Mouse (Mus musculus) adrenal gland (tissue): ENCODE measurements around the gene Svbp.

Experiments
- intact Hi-C: fragments of 180-260 bp; cut with DNase I; formaldehyde crosslinking; loops from one replicate; pipeline ENCODE4 v1.15.1; 2025
- long read RNA-seq, 2 experiments: library from polyadenylated mRNA; unstranded; transcript quantifications; one replicate each; pipeline ENCODE4 v2.0.0; 2020; ENCODE audit warnings: borderline replicate concordance in 1 of 2; ENCODE audit not compliant: insufficient replicate concordance in 1 of 2

The Svbp gene
- long read RNA-seq, experiment 1, transcript Svbp-201 (3 exons, 733 nt) = major isoform, 31 of 33 reads
- long read RNA-seq, experiment 1, partial matches to known transcripts = 0 of 33 reads
- long read RNA-seq, experiment 1, other reads (novel, unspliced or antisense) = 1 of 33 reads
- long read RNA-seq, experiment 2, transcript Svbp-201 (3 exons, 733 nt) = major isoform, 31 of 32 reads
- long read RNA-seq, experiment 2, partial matches to known transcripts = 0 of 32 reads
- long read RNA-seq, experiment 2, other reads (novel, unspliced or antisense) = 1 of 32 reads

DNA sequence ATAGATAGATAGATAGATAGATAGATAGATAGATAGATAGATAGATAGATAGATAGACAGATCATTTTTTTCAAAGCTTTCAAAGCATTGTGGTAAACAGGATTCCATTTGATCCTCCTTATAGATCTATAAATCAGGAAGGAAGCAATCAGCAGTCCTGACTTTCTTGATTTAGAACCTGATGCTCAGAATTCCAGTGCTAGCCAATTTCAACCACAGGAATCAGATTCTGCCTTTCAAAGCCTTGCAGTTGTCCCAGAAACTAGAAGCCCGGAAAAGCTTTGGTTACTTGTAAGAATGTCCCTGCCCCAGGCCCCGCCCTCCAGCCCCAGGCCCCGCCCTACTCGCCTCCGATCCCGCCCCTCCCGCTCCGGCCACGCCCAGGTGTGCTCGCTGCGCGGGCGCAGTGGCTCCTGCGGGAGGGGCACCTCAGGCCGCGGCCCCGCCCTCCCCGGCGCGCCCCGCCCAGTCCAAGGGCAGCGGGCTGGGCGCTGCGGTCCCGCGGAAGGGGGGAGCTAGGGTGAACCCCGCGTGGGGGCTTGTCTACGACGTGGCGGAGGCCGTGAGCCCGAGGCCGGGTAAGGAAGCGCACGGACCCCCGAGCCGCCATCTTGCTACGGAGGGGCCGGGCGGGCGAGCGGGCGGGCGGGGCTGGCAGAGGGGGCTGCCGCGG, at the start of gene Svbp:
Gene Svbp, plus strand, starts transcription at position 398 of the 673 bp plus-strand sequence.
- intact Hi-C loops = no loop called here

DNA sequence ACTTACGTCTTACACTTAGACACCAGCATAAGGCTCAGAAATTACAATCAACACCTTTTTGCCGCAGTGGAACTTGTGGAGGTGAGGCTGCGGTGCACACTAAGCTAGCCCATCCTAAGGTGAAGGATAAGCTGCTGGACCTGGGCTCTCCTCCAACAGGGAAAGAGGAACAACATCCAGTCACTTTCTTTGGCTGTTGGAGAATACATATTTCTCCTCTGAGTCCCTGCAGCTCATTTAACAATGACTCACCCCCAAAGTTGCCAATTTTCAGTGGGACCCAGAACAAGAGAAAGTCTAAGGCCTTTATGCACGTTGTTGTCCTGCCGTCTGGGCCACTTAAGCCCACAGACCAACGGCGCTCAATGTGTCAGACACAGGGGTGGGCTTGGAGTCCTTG, 48.3 kb upstream of the Svbp start:
- intact Hi-C loops = no loop called here

DNA sequence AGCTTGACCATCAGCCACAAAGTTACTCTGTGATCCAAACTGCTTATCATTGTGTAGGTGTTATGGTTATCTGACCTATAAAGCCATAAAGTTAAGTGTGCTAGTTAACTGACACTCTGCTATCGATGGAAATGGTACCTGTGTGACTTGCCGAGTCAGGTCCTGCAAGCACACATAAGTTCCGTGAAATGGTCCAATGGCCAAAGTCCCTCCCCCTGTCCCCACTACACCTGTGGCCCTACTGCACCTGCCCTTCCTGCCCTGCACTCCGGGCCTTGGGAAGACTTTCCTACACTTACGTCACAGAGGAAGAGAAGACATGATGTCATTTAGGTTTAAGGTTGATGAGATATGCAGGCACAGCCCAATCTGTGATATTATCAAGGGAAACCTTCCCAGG, 47.8 kb upstream of the Svbp start:
- intact Hi-C loops = no loop called here

DNA sequence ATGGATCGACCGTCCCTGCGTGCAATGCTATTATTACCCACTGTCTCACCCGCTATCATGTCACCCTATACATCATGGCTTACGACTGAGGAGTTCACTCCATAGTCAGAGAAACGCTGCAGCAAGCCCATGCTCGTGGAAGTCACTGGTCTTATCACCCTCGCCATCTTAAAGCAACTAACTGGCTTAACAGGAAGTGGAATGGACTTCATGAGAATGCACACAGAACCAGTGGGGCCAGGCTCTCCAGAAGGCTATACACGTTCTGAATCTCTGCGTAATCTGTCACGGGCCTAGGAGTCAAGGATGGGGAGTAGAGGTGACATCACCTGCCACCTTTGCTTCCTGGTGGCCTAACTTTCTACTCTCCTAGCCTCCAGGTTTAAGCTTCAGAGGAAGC, 46.4 kb upstream of the Svbp start:
- intact Hi-C loops = no loop called here

DNA sequence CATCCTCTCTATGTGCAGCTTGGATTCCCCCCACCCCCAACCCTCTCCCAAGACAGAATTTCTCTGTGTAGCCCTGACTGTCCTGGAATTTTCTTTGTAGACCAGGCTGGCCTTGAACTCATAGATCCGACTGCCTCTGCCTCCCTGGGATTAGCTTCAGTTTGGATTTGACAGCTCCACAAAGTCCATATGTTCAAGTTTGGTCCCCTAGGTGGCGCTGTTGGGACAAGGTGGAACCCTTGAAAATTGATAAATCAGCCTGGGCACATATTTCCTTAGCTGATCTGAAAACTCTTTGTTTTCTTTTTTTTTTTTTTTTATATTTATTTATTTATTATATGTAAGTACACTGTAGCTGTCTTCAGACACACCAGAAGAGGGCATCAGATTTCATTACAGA, 37.9 kb upstream of the Svbp start:
- intact Hi-C loops = loop anchor here (5.0 kb wide), 1 partner anchor 50 kb away; no protein-coding TSS in a partner anchor

DNA sequence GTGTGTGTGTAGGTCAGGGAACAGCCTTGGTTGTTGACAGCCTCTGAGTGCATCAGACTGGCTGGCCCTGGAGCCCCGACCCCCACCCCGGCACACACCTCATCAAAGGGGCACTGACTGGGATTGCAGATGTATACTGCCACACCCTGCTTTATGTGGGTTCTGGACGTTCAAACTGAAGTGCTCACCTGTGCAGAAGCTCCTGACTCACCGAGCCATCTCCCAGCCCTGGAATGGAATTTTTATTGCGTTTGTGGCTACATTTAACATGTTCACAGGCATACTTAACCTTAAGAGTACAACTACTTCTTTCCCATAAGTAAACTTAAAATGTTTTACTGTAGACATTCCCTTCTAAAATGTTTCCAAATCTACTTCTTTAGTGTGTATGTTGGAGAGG, 37.2 kb upstream of the Svbp start:
- intact Hi-C loops = loop anchor here (5.0 kb wide), 1 partner anchor 49 kb away; no protein-coding TSS in a partner anchor

DNA sequence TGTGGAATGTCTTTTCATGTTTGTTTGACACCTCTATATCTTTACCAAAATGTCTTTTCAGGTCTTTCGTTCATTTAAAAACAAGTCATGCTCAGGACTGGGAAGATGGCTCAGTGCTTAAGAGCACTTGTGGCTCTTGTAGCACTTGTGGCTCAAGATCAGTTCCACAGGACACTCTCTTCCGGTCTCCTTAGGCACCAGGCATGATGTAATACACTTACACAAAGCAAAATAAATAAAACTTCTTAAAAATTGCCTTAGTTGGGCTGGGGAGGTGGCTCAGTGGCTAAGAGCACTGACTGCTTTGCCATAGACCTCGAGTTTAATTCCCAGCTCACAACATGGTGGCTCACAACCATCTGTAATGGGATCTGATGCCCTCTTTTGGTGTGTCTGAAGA, 33.7 kb upstream of the Svbp start:
- intact Hi-C loops = no loop called here

DNA sequence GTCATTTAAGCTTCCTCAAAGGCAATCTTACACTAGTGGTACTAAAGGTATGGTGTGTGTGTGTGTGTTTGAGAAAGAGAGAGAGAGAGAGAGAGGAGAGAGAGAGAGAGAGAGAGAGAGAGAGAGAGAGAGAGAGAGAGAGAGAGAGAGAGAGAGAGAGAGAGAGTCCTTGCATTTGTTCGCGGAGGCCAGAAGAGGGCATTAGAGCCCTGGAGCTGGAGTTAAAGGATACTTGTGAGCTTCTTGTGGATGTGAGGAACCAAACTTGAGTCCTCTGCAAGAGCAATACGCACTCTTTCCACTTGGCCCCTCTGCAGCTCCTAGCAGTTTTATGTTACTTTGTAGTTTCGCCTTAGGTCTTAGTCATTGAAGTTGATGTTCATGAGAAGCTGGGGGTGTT, 32.1 kb upstream of the Svbp start:
- intact Hi-C loops = no loop called here

DNA sequence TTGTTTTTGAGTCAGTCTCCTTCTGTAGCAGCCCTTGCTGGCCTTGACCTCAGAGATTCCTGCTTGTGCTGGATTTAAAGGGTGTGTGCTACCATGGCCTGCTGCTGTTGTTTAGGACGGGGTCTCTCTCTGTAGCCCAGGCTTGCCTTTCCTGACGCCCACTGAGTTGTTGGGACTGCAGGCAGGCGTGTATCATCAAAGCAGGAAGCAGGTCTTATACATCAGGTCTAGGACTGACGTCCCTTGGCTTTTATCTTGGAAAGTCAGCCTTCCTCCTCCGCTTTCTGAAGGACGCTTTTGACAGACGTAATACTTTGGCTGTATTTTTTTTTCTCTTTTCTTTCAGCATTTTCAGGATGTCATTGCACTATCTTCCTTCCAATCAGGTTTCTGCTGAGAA, 29.2 kb upstream of the Svbp start:
- intact Hi-C loops = loop anchor here (2.0 to 5.0 kb wide), 2 partner anchors 23 to 36 kb away; no protein-coding TSS in a partner anchor

DNA sequence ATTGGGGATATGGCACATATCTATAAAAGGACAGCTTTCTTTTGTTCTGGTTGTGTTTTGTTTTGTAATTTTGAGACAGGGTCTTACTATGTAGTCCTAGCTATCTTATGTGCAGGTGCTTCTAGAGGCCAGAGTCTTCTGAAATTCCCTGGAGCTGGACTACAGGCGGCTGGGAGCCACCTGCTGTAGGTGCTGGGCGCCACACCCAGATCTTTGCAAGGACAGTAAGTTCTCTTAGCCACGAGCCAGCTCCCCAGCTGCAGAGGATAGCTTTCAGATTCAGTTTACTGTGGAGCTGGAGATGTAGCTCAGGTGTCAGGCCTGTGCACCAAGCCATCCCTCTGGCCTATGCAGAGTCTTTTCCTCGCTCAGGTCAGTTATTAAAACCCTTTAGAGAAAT, 28.0 kb upstream of the Svbp start:
- intact Hi-C loops = loop anchor here (1.0 to 5.0 kb wide), 3 partner anchors 24 to 162 kb away; no protein-coding TSS in a partner anchor

DNA sequence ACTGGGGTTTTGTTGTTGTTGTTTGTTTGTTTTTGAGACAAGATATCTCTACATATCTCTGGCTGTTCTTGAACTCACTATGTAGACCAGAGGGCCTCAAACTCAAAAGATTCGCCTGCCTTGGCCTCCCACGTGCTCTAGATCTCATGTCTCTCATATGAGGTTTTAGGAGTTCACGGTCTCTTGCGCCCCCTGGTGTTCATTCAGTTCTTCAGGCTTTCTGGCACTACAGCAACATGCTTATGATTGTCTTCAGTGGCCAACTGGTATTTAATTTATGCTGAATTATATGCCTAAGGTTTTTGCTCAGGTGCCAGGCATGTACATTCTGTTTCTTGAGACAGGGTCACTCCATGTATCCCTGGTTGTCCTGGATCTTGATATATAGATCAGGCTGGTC, 27.4 kb upstream of the Svbp start:
- intact Hi-C loops = loop anchor here (1.0 to 5.0 kb wide), 3 partner anchors 25 to 162 kb away; no protein-coding TSS in a partner anchor

DNA sequence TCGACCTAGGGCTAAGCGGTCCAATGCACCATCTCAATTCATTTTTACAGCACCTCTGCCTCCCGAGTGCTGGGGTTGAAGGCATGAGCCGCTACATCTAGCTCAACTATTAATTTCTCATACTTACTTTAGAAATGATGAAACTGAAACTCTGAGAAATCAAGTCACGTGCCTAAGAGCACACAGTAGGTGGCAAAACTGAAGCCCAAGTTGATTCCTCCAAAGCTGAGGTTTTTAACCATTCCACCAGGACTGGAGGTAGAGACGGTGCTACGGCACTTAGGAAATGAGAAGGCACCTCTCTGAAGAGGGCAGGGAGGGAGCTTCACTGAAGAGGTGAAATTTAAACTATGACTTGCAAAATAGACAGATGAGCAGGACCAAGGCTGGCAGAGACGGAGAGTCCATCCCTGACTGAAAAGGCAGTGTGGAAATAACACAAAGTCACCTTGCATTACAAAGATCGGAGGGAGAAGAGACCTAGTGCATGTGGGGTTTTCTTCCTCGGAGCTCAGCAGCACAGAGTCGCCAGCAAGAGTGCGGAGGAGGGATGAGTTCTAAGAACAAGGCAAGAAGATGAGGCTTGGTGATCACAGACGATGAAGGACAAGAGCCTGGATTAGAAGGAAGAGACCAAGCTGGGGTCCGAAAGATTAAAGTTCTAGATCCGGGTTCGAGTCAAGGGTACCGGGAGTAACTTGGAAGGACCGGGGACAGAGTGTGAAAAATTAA, 22.0 kb upstream of the Svbp start:
- intact Hi-C loops = no loop called here

DNA sequence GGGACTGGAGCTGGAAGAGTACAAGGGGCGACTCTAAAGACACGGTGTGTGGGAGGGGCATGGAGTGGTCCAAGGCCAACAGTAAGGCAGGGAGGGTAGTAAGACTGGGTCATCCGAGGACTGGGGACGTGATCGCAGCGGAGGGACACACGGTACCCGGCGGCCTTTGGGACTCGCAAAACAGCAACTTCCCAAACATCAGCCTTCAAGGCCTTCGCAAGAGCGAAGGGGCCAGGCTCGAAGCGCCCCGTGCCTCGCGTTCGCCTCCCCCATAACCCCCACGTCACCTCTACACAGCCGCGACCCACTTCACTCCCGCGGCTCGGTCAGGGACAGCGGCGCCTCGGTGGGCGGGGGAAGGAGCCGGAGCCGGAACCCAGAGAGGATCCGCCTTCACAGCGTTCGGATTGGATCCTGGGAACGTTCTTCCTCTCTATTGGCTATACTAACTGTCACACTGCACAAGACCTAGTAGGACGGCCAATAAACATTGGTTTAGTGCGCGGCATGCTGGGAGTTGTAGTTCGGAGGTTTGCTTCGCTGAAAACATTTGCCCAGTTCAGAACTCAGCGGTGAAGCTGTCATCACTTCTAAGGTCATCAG, 21.2 kb upstream of the Svbp start, which contains the start of gene Zfp691:
Gene Zfp691, minus strand, starts transcription at position 345 of the 603 bp plus-strand sequence.
- intact Hi-C loops = no loop called here

DNA sequence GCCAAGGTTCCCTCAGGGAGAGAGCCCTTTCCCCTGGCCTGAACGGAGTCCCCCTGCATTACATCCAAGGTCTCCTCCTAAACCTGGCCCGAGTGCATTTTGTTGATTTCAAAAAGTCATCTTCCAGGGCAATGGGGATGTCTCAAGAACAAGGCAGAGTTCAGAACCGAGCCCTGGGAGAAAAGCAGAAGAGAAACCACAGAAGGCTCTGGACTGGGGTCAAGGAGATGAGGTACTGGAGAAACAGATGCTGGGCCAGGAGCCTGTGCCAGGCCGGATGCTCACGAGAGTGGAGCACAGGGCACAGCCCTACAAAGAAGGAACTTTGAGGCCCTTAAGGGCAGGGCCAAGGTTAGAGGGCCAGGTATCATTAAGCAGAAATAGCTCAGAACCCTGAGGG, 17.4 kb upstream of the Svbp start:
- intact Hi-C loops = no loop called here

DNA sequence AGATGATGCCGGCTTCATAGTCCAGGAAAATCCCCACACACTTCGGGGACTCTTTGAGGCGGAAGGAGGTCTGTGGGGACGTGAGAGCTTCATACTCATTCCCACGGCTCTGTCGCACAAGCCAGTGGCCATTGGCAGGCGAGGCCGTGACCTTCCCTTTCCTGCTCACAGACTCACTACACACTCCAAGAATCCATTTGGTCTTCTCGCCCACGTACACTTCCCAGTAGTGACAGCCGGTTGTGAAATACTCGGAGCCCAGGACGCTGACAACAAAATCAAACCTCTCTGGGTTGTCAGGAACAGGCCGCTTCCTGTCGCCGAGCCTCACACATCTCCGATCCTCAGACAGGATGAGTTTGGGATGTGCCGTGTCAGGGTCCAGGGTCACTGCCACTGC, 16.8 kb upstream of the Svbp start:
- intact Hi-C loops = no loop called here

DNA sequence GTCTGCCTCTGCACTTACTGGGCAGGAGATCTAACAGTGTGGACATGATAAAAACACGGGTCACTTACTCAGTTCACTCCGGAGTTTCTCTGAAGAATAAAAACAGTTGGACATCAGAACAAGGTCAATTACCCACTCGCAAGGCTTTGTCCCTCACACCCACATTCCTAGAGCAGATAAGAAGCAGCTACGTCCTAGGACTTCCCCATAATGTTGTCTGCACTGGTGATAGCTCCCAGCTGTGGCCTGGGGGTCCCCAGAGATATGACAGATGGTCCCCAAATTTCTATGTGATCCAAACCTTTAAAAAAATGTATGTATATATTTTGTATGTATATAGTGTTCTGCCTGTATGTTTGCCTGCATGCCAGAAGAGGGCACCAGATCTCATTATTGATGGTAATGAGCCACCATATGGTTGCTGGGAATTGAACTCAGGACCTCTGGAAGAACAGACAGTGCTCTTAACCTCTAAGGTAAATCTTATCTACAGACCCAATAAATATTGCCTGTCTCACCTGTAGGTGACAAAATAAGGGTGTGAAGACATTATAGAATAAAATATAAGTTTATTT, 14.9 kb upstream of the Svbp start:
- intact Hi-C loops = no loop called here

DNA sequence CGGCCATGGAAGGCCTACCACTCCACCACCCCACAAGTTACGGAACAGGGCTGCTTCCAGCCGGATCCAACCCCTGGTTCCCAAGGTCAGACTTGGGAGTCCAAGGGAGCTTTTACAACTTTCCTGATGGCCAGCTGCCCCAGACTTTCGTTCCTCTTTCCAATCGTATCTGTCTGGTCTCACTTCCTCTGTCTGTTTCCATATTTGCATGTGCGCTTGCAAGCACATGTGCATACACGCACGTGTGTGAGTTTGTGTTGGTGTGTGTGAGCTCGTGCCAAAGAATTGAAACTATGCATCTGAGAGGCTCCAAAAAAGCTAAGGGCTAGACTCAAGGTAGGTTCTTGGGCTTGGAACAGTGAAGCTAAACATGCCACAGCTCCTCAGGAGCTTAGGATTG, 13.7 kb upstream of the Svbp start:
- intact Hi-C loops = no loop called here

DNA sequence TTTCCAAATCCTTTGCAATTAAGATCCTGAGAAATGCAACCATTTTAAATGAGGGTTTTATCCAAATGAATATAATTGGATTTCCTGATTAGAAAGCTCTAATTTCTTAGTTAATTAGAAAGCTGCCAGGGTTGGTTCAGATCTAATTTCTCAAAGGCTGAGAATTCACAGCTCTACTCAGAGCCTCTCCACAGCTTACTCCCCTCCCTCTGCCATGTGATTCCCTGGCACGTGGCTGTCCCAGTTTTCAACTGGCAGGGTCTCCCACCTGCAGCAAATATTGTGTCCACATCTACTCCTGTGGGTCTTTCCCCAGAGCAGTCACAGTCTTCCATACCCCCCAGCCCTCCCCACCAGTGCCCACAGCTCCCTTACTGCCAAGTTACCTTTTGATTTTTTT, 11.6 kb upstream of the Svbp start:
- intact Hi-C loops = no loop called here

DNA sequence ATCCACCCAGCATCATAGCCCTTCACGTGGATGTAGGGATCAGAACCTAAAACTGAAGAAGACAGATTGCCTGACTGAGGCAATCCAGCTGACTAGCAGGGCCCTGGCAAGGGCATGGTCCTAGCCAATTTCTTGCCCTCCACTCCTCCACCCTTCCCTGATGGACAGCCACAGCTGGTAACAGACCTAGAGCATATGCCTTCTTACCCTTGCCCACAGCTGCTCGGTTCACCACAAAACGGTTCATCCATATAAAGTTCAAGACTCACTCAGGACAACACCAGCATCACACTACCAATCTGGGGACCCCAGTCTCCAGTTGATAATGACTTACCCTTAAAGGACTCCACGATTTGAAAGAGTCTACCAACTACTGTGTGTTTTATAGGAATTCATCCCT, 9.3 kb upstream of the Svbp start:
- intact Hi-C loops = no loop called here

DNA sequence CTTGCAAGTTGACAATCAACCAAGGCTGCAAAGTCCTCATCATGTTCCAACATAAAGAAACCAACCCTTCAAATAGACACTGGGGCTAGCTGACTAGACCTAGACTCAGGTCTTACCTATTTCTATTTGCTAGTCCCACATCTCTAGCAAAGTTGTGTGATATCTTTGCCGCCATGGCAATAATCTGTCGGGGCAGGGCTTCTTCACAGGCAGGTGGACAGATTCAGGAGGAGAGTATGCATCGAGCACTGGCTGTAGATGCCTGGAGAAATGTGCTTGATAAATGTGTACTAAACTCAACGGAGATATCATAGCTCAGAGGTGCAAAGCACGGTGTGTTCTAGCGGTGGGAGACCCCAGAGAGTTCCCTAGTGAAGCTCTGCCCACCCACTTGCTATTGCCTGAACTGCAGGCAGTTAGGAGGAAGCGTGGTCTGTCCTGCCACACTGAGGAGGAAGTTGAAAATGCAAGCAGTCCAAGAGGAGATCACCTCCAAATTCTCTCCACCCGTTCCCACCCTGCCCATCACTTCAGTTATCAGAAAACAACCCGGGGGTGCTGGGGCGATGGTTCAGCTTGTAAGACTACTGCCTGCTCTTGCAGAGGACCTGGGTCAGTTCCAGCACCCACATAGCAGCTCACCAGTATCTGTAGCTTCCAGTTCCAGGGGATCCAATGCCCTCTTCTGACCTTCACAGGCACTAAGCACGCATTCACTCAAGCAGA, 6.9 kb upstream of the Svbp start:
- intact Hi-C loops = no loop called here

DNA sequence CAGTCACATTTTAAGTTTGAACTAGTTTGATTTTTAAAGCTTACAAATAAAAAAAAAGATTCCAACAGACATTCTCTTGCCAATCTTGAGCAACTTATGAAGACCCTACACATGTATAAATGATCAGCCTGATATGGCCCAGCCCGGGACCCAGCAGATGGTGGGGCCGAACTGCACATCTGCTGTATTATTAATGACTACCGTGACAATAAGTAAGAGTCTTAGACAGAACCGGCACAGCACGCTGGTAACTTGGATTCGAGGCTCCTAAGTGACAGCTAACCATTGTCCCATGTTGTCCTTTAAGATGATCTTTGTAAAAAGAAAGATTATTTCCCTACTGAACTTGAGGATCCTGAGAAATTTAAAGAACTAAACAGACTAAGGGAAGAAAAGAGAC, 5.7 kb upstream of the Svbp start:
- intact Hi-C loops = no loop called here
